Mouse (Mus musculus) cortical plate, adult 2 months (tissue): ENCODE results near the gene Lamb3. TPM values are rescaled to one million over a fixed set of nuclear protein-coding genes. Genes with fewer than 3 reads are reported as not detected.

Experiments used
- H3K27ac ChIP-seq: fragments of 200-500 bp; 2 replicates; pipeline ENCODE4 v1.5.1; 2012; ENCODE audit warnings: low read length, control low read depth, inconsistent platforms; ENCODE audit not compliant: insufficient read depth
- H3K4me1 ChIP-seq: fragments of 200-500 bp; 2 replicates; pipeline ENCODE4 v1.6.1; 2011; ENCODE audit warnings: low read length; ENCODE audit not compliant: control insufficient read depth, insufficient read depth
- H3K4me3 ChIP-seq: fragments of 200-500 bp; 2 replicates; pipeline ENCODE4 v1.5.1; 2011; ENCODE audit warnings: mild to moderate bottlenecking, low read length, control low read depth; ENCODE audit not compliant: insufficient read depth
- CTCF ChIP-seq: fragments of 200-500 bp; IDR thresholded peaks from 2 replicates; pipeline ENCODE4 v1.5.1; 2011; ENCODE audit warnings: mild to moderate bottlenecking, control low read depth, low read length; ENCODE audit not compliant: insufficient read depth; ENCODE audit errors: extremely low read depth
- POLR2A ChIP-seq: fragments of 200-500 bp; IDR thresholded peaks from 2 replicates; pipeline ENCODE4 v1.6.1; 2011; ENCODE audit warnings: mild to moderate bottlenecking, low read length, control low read depth; ENCODE audit not compliant: insufficient read depth; ENCODE audit errors: extremely low read depth
- polyA plus RNA-seq: library from polyadenylated mRNA; depleted of rRNA; stranded (reverse); fragments of >200 nt; gene quantifications from 2 replicates; pipeline ENCODE4 v1.2.3, GENCODE M21; 2012

Lamb3 gene
- polyA plus RNA-seq, 1 experiment: 0.79 TPM

- no peak overlapping the region for H3K27ac ChIP-seq
- no peak for TF ChIP-seq POLR2A
- H3K4me3 ChIP-seq: no peak overlapping the region
- H3K4me1 ChIP-seq: peaks cover 5% of the 10 kb centered on the region
These were observed 19.4 kb downstream of the Lamb3 start for GRCm38 (mm10) chr1:193226724-193227522.

GRCm38 (mm10) chr1:193227537-193227936 is 20.0 kb downstream of the Lamb3 start:
- TF ChIP-seq POLR2A: no peak
- TF ChIP-seq CTCF: no peak
- no peak overlapping the region for H3K27ac ChIP-seq
- peaks cover 5% of the 10 kb centered on the region for H3K4me1 ChIP-seq
- H3K4me3 ChIP-seq: no peak overlapping the region

- Histone ChIP-seq H3K4me1 (peaks cover 5% of the 10 kb centered on the region), H3K4me3 (no peak overlapping the region), H3K27ac (no peak overlapping the region)
- TF ChIP-seq POLR2A: no peak
- no peak for TF ChIP-seq CTCF
These were observed 22.1 kb downstream of the Lamb3 start for GRCm38 (mm10) chr1:193229570-193229969.

DNA sequence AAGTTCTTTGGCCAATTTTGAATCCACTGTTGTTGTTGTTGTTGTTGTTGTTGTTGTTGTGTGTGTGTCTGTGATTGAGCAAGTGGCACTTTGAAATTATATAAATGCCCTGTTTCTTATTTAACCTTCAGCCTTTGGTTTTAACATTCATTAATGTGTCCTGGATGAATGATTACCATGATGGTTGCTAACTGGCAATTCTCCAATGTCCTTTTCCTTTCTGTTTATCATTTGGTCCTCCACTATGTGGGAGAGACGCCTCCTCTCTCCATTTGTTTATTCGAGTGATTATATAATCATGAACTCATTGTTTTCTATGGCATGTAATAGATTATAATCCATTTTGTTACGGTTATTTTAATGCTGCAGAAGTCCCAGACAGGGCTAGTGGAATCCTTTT is 23.0 kb downstream of the Lamb3 start:
- Histone ChIP-seq H3K4me3 (no peak overlapping the region), H3K27ac (no peak overlapping the region), H3K4me1 (peaks cover 5% of the 10 kb centered on the region)
- TF ChIP-seq POLR2A: no peak
- no peak for TF ChIP-seq CTCF

- Histone ChIP-seq H3K27ac (no peak overlapping the region), H3K4me3 (no peak overlapping the region), H3K4me1 (peaks cover 5% of the 10 kb centered on the region)
- no peak for TF ChIP-seq CTCF
These were observed 23.4 kb downstream of the Lamb3 start for GRCm38 (mm10) chr1:193230935-193231334.

DNA sequence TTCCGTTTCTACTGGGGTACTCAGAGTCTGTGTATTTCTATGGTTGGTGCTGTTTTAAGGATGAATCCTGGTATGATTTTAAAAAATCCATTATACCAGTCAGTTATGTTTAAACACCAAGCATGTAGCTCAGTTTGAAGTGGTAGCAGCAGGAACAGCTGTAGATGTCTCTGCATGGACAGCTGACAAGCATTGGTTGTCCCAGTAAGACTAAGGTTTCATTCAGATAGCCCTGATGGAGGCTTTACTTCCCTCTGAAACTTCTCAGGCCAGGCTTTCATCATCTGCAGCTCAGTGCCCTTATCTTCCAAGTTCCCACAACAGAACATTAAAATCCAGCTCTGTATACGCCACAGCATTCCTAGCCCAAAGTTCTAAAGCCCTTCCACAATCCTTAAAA is 25.2 kb downstream of the Lamb3 start:
- no peak overlapping the region for H3K4me3 ChIP-seq
- TF ChIP-seq POLR2A (no peak), CTCF (no peak)
- no peak overlapping the region for H3K27ac ChIP-seq

GRCm38 (mm10) chr1:193234130-193234645 is 26.7 kb downstream of the Lamb3 start:
- no peaks in the 10 kb centered on the region for H3K4me1 ChIP-seq
- H3K27ac ChIP-seq: no peak overlapping the region
- no peak for TF ChIP-seq CTCF
- no peak for TF ChIP-seq POLR2A
- H3K4me3 ChIP-seq: no peak overlapping the region

More for the DNA sequence above, 25.2 kb downstream of the Lamb3 start:
- H3K4me1 ChIP-seq: no peaks in the 10 kb centered on the region

- Histone ChIP-seq H3K4me1 (no peaks in the 10 kb centered on the region), H3K27ac (no peak overlapping the region), H3K4me3 (no peak overlapping the region)
- TF ChIP-seq POLR2A: no peak
- no peak for TF ChIP-seq CTCF
These were observed 27.4 kb downstream of the Lamb3 start for GRCm38 (mm10) chr1:193234930-193235329.

DNA sequence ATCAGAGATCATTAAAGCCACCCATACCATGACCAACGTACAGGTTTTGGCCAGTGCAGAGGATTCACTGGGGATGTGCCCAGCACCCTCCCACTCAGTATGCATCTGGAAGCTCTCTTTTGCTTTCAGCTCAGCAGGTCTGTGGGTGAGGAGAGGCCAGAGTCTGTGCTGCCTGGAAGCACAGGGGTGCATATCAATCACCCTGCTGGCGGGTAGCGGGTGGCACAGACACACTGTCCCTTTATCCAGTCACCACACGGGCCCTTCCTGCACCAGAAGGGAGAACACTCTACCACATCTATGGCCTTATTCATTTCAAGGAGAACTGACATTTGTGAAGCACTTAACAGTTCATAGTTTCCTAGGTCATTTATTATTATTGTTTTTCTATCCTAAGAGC is 30.9 kb downstream of the Lamb3 start:
- H3K4me1 ChIP-seq: peaks cover 3% of the 10 kb centered on the region; the same call in 1 of the 2 replicates
- H3K4me3 ChIP-seq: no peak overlapping the region
- H3K27ac ChIP-seq: no peak overlapping the region
- TF ChIP-seq CTCF (no peak), POLR2A (no peak)

- TF ChIP-seq CTCF (no peak), POLR2A (no peak)
- no peak overlapping the region for H3K27ac ChIP-seq
- H3K4me1 ChIP-seq: peaks cover 6% of the 10 kb centered on the region; the same call in 1 of the 2 replicates
- H3K4me3 ChIP-seq: no peak overlapping the region
These were observed 33.9 kb downstream of the Lamb3 start for GRCm38 (mm10) chr1:193241436-193241835.
